Mouse (Mus musculus): ENCODE data around the gene March7. TPM values are rescaled to one million over a fixed set of nuclear protein-coding genes. Genes with fewer than 3 reads are reported as not detected.

March7 gene
- total and polyA plus RNA-seq, 3 experiments, result 5.6 to 172 (median 140) TPM

GRCm38 (mm10) chr2:60205795-60206194 is 3.9 kb upstream of the March7 start:
- no peak for ATAC-seq (ENCODE audit: extremely low read depth, insufficient number of reproducible peaks, low FRiP score, poor library complexity, severe bottlenecking)
- Histone ChIP-seq H3K36me3 (replicated peaks) (peaks cover 36% of the 10 kb centered on the region), H3K4me3 (ENCODE audit: low read depth, low read length) (no peak overlapping the region), H3K9me3 (replicated peaks) (no peaks in the 10 kb centered on the region), H3K4me1 (ENCODE audit: insufficient read depth, low read depth, low read length) (peaks cover 33% of the 10 kb centered on the region), H3K27me3 (ENCODE audit: insufficient read depth, low read length) (no peaks in the 10 kb centered on the region)
- no peak for DNase-seq (ENCODE audit: low spot score)
- TF ChIP-seq GATA1 (IDR thresholded peaks at IDR 0.05; ENCODE audit: borderline replicate concordance, low read length), result no peak
- TF ChIP-seq GATA2 (IDR thresholded peaks at IDR 0.05; ENCODE audit: borderline replicate concordance, low read depth, low read length), result no peak
- TF ChIP-seq CTCF (IDR thresholded peaks at IDR 0.05; ENCODE audit: low read depth, low read length), result no peak
- no peak for TF ChIP-seq TAL1 (conservative IDR thresholded peaks at IDR 0.05; ENCODE audit: low read depth, low read length)
- TF ChIP-seq POLR2AphosphoS5 (IDR thresholded peaks at IDR 0.05; ENCODE audit: insufficient replicate concordance, low read depth, low read length), result no peak

DNA sequence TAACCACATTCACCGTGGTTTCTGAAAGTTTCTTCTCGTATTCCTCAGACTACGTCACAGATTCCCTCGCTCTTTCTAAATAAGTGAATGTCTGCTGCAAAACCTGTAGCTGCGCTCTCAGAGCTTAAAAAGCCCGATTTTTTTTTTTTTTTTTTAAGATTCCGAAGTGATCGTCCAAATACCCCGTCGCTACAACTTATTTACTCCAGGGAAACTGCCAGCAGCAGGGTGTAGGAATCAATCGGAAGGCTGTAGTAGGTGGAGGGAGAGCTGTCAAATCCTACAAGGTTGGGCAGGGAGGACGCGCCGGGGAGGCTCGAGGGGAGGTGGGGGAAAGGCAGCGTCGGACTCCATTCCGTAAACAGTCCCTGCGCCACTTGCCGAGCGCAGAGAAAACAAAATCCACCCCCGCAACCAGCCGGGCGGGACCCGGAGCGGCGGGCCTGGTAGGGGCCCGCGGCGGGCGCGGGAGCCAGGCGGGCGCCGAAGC is 520 bp upstream of the March7 start:
- no peak for TF ChIP-seq CTCF (IDR thresholded peaks at IDR 0.05; ENCODE audit: low read depth, low read length)
- no peak for TF ChIP-seq POLR2AphosphoS5 (IDR thresholded peaks at IDR 0.05; ENCODE audit: insufficient replicate concordance, low read depth, low read length)
- no peak; the same call in 1 of the 2 replicates for ATAC-seq (ENCODE audit: extremely low read depth, insufficient number of reproducible peaks, low FRiP score, poor library complexity, severe bottlenecking)
- H3K9me3 ChIP-seq (replicated peaks), result 0 out of 2 replicates have a peak, but pooled peaks cover 3% of the 10 kb centered on the region
- H3K27me3 ChIP-seq (ENCODE audit: insufficient read depth, low read length), result no peaks in the 10 kb centered on the region
- H3K4me1 ChIP-seq (ENCODE audit: insufficient read depth, low read depth, low read length), result peaks cover 49% of the 10 kb centered on the region
- peaks cover 58% of the 10 kb centered on the region for H3K36me3 ChIP-seq (replicated peaks)
- DNase-seq (ENCODE audit: low spot score), result peak; percentile 18
- H3K4me3 ChIP-seq (ENCODE audit: low read depth, low read length), result peak overlapping the region; percentile 84

DNA sequence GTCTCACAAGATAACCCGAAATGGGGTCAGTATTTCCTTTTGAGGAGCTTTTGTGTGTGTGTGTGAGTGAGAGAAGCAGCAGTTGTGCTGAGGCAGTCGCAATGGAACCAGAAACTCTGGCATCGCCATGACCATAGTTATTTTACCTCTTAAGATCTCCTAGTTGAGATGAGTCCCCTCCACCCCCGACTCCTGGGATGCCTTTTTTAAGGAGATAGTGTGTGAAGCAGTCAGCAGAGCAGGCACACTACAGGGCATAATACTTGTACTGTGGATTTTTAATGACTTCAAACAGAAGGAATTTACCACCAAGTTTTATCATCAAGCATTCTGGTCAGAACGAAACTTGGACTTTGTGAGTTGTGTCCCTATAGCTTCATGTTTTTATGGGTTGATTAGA is 1.1 kb downstream of the March7 start:
- no peak for DNase-seq (ENCODE audit: low spot score)
- Histone ChIP-seq H3K27me3 (ENCODE audit: insufficient read depth, low read length) (no peaks in the 10 kb centered on the region), H3K4me1 (ENCODE audit: insufficient read depth, low read depth, low read length) (peaks cover 49% of the 10 kb centered on the region), H3K4me3 (ENCODE audit: low read depth, low read length) (peak overlapping the region; percentile 84), H3K36me3 (replicated peaks) (peaks cover 55% of the 10 kb centered on the region), H3K9me3 (replicated peaks) (0 out of 2 replicates have a peak, but pooled peaks cover 3% of the 10 kb centered on the region)
- ATAC-seq (ENCODE audit: extremely low read depth, insufficient number of reproducible peaks, low FRiP score, poor library complexity, severe bottlenecking), result no peak
- TF ChIP-seq CTCF (IDR thresholded peaks at IDR 0.05; ENCODE audit: low read depth, low read length) (no peak), GATA1 (IDR thresholded peaks at IDR 0.05; ENCODE audit: borderline replicate concordance, low read length) (no peak), POLR2AphosphoS5 (IDR thresholded peaks at IDR 0.05; ENCODE audit: insufficient replicate concordance, low read depth, low read length) (no peak), GATA2 (IDR thresholded peaks at IDR 0.05; ENCODE audit: borderline replicate concordance, low read depth, low read length) (no peak), TAL1 (conservative IDR thresholded peaks at IDR 0.05; ENCODE audit: low read depth, low read length) (no peak)

- Histone ChIP-seq H3K27me3 (ENCODE audit: insufficient read depth, low read length) (no peaks in the 10 kb centered on the region), H3K36me3 (replicated peaks) (peaks cover 57% of the 10 kb centered on the region), H3K4me3 (ENCODE audit: low read depth, low read length) (no peak overlapping the region), H3K9me3 (replicated peaks) (0 out of 2 replicates have a peak, but pooled peaks cover 3% of the 10 kb centered on the region), H3K4me1 (ENCODE audit: insufficient read depth, low read depth, low read length) (peaks cover 60% of the 10 kb centered on the region)
- DNase-seq (ENCODE audit: low spot score) (no peak), ATAC-seq (ENCODE audit: extremely low read depth, insufficient number of reproducible peaks, low FRiP score, poor library complexity, severe bottlenecking) (no peak)
- no peak for TF ChIP-seq TAL1 (conservative IDR thresholded peaks at IDR 0.05; ENCODE audit: low read depth, low read length)
- TF ChIP-seq GATA2 (IDR thresholded peaks at IDR 0.05; ENCODE audit: borderline replicate concordance, low read depth, low read length), result no peak
- no peak for TF ChIP-seq CTCF (IDR thresholded peaks at IDR 0.05; ENCODE audit: low read depth, low read length)
- no peak for TF ChIP-seq GATA1 (IDR thresholded peaks at IDR 0.05; ENCODE audit: borderline replicate concordance, low read length)
- TF ChIP-seq POLR2AphosphoS5 (IDR thresholded peaks at IDR 0.05; ENCODE audit: insufficient replicate concordance, low read depth, low read length), result no peak
Measured at GRCm38 (mm10) chr2:60212488-60212887, 2.8 kb downstream of the March7 start.

GRCm38 (mm10) chr2:60214683-60215082 is 5.0 kb downstream of the March7 start:
- ATAC-seq (ENCODE audit: extremely low read depth, insufficient number of reproducible peaks, low FRiP score, poor library complexity, severe bottlenecking), result no peak
- Histone ChIP-seq H3K4me1 (ENCODE audit: insufficient read depth, low read depth, low read length) (peaks cover 58% of the 10 kb centered on the region), H3K36me3 (replicated peaks) (peaks cover 61% of the 10 kb centered on the region)

GRCm38 (mm10) chr2:60216547-60217153 is 7.0 kb downstream of the March7 start:
- Histone ChIP-seq H3K9me3 (replicated peaks) (0 out of 2 replicates have a peak, but pooled peaks cover 3% of the 10 kb centered on the region), H3K4me3 (ENCODE audit: low read depth, low read length) (no peak overlapping the region), H3K27me3 (ENCODE audit: insufficient read depth, low read length) (no peaks in the 10 kb centered on the region), H3K4me1 (ENCODE audit: insufficient read depth, low read depth, low read length) (peaks cover 47% of the 10 kb centered on the region), H3K36me3 (replicated peaks) (peaks cover 60% of the 10 kb centered on the region)
- TF ChIP-seq GATA1 (IDR thresholded peaks at IDR 0.05; ENCODE audit: borderline replicate concordance, low read length) (no peak), POLR2AphosphoS5 (IDR thresholded peaks at IDR 0.05; ENCODE audit: insufficient replicate concordance, low read depth, low read length) (no peak), GATA2 (IDR thresholded peaks at IDR 0.05; ENCODE audit: borderline replicate concordance, low read depth, low read length) (no peak), TAL1 (conservative IDR thresholded peaks at IDR 0.05; ENCODE audit: low read depth, low read length) (no peak), CTCF (IDR thresholded peaks at IDR 0.05; ENCODE audit: low read depth, low read length) (no peak)
- ATAC-seq (ENCODE audit: extremely low read depth, insufficient number of reproducible peaks, low FRiP score, poor library complexity, severe bottlenecking) (no peak), DNase-seq (ENCODE audit: low spot score) (no peak)

More at GRCm38 (mm10) chr2:60214683-60215082, 5.0 kb downstream of the March7 start:
- no peak overlapping the region for H3K4me3 ChIP-seq (ENCODE audit: low read depth, low read length)
- no peak for TF ChIP-seq TAL1 (conservative IDR thresholded peaks at IDR 0.05; ENCODE audit: low read depth, low read length)
- no peak for TF ChIP-seq POLR2AphosphoS5 (IDR thresholded peaks at IDR 0.05; ENCODE audit: insufficient replicate concordance, low read depth, low read length)
- TF ChIP-seq CTCF (IDR thresholded peaks at IDR 0.05; ENCODE audit: low read depth, low read length), result no peak
- no peak for TF ChIP-seq GATA2 (IDR thresholded peaks at IDR 0.05; ENCODE audit: borderline replicate concordance, low read depth, low read length)
- DNase-seq (ENCODE audit: low spot score), result no peak
- no peaks in the 10 kb centered on the region for H3K27me3 ChIP-seq (ENCODE audit: insufficient read depth, low read length)
- 0 out of 2 replicates have a peak, but pooled peaks cover 3% of the 10 kb centered on the region for H3K9me3 ChIP-seq (replicated peaks)

All from G1E (cell line).